Mouse (Mus musculus): ENCODE measurements at regions not wholly inside any gene's neighbourhood (a gene's known extent, or its start where the extent isn't known, plus 50 kb on each side); places are given as distances from the start of the nearest gene placed in this dataset.

DNA sequence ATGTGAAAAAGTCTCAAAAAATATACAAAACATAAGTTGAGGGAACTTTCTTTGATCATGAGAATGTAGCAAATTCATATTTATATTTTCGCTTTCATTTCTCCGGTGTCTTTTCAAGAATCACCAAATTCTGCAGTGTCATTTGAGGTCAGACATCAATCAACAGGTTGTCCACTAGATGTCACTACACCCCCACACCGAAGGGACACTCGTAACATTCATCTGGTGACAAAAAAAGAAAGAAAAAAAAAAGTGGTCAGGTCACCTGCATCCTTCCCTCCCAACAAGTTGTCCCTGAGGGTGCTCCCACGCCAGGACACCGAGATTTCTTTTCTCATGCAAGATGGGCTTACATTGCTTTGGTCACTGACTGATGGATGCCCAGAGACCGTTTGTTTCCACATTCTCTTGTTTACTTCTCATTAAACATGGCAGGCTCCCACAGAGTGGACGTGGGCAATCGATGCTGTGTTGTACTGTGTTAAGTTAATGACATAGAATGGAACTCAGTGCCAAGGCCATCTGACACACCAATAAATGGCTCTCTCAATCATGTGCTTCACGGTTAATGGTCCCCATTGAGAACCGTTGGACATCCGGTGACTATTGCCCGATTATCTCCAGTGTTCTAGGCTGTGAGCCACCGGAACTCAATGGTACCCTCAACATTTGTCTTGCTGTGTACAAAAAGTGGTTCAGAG is 199.1 kb upstream of the Gadl1 start:
- TF ChIP-seq CTCF (conservative IDR thresholded peaks at IDR 0.05; ENCODE audit: low read length) (peak; percentile 48), POU5F1 (IDR thresholded peaks at IDR 0.05; ENCODE audit: borderline replicate concordance, low read length) (no peak)
